Mouse (Mus musculus) common myeloid progenitor, adult 5-6 weeks (primary cell): ENCODE results near the gene Farp2. TPM values are rescaled to one million over a fixed set of nuclear protein-coding genes. Genes with fewer than 3 reads are reported as not detected.

Experiments used
- total RNA-seq: library from RNA; stranded (forward); fragments of 200-1000, 187-1606 nt; gene quantifications from 2 replicates; pipeline ENCODE4 v1.2.3, GENCODE M21; 2017

The Farp2 gene
- total RNA-seq, 1 experiment from 2014 or later: 3.0 TPM

Other genes starting within 250 kb of the Farp2 start
- gene Mterf4, start 206.2 kb upstream of the Farp2 start, total RNA-seq: 15.4 and 23.1 TPM in 2 replicates
- 51.3 and 53.9 TPM in 2 replicates for gene Ppp1r7, start 169.2 kb upstream of the Farp2 start, total RNA-seq
- gene Pask, start 168.6 kb upstream of the Farp2 start, total RNA-seq: 13.4 and 21.1 TPM in 2 replicates
- 0.23 TPM in 1 of 2 replicates, not detected in the other for gene Ano7, start 138.1 kb upstream of the Farp2 start, total RNA-seq
- gene Hdlbp, start 33.3 kb upstream of the Farp2 start, total RNA-seq: 98.0 and 109 TPM in 2 replicates
- gene Stk25, start 146.6 kb downstream of the Farp2 start, total RNA-seq: 25.1 and 40.3 TPM in 2 replicates
- gene Bok, start 173.6 kb downstream of the Farp2 start, total RNA-seq: 0.23 TPM in 1 of 2 replicates, not detected in the other
- gene Atg4b, start 239.4 kb downstream of the Farp2 start, total RNA-seq: 25.8 and 33.9 TPM in 2 replicates
- 26.2 and 27.7 TPM in 2 replicates for gene Thap4, start 242.8 kb downstream of the Farp2 start, total RNA-seq